Mouse (Mus musculus) gastrocnemius, postnatal 14 days (tissue): Measurements from ENCODE around the gene Olfr1410. TPM values are rescaled to one million over a fixed set of nuclear protein-coding genes. Genes with fewer than 3 reads are reported as not detected.

Experiments
- DNase-seq: peaks from one replicate; pipeline ENCODE4 v3.0.0; 2021; ENCODE audit warnings: mixed read lengths
- intact Hi-C: fragments of 180-260 bp; cut with DNase I; formaldehyde crosslinking; loops from one replicate; pipeline ENCODE4 v1.15.1; 2025; ENCODE audit warnings: low total_unique reads
- long read RNA-seq, 2 experiments: library from polyadenylated mRNA; stranded (forward); transcript quantifications; one replicate each; pipeline ENCODE4 v2.0.0; 2021
- total RNA-seq, 2 experiments: library from RNA; stranded (reverse); gene quantifications; 2 replicates each; pipeline ENCODE4 v1.2.3; 2021

Gene Olfr1410
- not detected for total RNA-seq
- long read RNA-seq, experiment 1 = 0 reads
- long read RNA-seq, experiment 2 = 0 reads

- intact Hi-C loops = loop anchor here (5.0 kb wide), 1 partner anchor 83 kb away; no protein-coding TSS in a partner anchor
- DNase-seq = no peak
These were observed at the start of gene Olfr1410 for GRCm38 (mm10) chr1:92605482-92605881. Olfr1410 (plus strand) TSS chr1:92605782.

DNA sequence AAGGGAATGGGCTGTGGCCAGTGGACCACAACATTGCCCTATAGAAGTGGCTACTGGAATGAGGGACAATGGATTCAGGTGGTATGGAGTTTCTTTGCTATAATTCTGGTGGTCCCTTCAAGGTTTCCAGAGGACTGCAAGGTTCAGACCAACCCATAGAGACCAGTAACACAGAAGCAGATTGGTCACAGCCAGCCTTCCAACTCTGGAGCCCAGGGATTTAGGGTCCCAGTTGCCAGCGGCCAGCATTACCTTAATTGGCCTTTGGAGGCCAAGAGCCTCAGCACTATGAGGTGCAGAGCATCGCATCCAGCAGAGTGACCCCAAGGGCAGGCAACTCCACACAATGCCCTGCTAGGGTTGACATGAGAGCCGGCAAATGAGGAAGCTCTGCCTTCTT lies 34.6 kb upstream of the Olfr1410 start, which contains the start of gene Olfr1413:
Gene Olfr1413, plus strand, starts transcription at position 301 of the 400 bp plus-strand sequence.
- no peak for DNase-seq
- intact Hi-C loops = no loop called here

DNA sequence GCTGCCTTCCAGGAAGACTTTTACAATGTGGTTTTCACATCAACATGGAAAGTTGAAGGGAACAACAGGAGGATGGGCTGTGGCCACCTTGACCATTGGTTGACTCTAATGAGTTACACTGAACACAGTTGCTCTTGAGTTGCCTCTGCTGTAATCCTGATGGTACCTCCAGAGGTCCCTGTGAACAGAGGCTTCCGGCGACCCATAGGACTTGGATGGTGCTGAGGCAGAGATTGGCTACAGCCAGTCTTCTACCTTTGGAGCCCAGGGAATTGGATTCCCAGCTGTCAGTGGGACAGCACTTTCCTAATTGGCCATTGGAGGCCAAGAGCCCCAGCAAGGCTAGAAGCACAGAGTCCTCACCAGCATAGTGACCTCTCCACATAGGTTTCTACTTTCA lies 20.1 kb upstream of the Olfr1410 start, which contains the start of gene Olfr1412:
Gene Olfr1412, plus strand, starts transcription at position 301 of the 400 bp plus-strand sequence.
- intact Hi-C loops = no loop called here
- no peak for DNase-seq

- no peak for DNase-seq
- intact Hi-C loops = no loop called here
These were observed 11.5 kb upstream of the Olfr1410 start, which contains the start of gene Olfr1411 for GRCm38 (mm10) chr1:92594111-92594510. Olfr1411 (plus strand) TSS chr1:92594411.

- intact Hi-C loops = no loop called here
These were observed 9.6 kb upstream of the Olfr1410 start for GRCm38 (mm10) chr1:92596019-92596418.

DNA sequence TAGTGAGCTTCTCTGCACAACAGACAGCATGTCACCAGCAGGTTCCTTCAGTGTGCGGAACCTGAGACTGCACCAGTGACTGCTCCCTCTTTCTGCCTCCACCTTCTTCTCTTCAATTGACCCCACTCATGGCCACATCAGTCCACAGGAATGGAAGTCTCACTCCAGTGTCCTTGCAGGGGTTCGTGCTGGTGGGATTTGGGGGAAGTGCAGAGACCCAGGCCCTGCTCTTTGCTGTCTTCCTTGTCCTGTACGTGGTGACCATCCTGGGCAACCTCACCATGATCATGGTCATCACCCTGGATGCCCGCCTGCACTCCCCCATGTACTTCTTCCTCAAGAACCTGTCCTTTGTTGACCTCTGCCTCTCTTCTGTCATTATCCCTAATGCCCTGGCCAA lies 2.1 kb downstream of the Olfr1410 start:
- DNase-seq = no peak
- intact Hi-C loops = loop anchor here (5.0 kb wide), 1 partner anchor 85 kb away; no protein-coding TSS in a partner anchor

More at GRCm38 (mm10) chr1:92596019-92596418, 9.6 kb upstream of the Olfr1410 start:
- DNase-seq = no peak

DNA sequence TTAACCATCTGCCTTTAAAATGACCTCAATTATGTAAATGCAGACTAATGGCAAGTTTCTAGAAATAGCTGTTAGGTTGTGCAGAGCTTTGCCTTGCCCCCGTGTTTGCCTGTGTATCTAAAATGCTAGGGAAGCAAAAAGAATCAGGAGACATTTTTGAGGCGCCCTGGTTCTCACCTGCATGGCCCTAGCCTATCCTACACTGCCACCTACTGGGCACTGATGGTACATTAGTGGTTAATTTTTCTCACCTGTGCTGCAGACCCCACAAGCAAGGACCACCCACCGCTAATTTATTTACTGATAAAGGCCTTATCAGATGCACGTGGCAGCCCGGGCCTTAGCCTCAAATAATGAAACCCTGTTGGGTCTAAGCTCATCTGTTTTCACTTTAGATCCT lies 5.4 kb downstream of the Olfr1410 start:
- intact Hi-C loops = no loop called here
- DNase-seq = peak; percentile 20

DNA sequence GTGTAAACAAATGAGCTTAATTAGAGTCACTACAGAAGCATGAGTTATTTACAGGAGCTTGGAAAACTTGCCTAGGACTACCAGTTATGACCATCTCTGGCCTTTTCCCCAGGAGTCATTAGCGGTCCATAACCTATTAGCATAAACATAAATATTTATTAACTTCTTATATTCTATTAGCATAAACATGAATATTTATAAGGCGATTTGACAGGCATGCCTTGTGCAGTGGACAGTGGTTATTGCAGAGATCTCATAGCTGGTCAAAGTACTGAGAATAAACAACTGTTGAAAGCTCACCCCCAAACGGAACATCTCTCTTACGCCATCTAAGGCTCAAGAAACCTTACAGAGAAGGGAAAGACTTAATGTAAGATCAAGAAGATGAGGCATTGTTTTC lies 7.6 kb downstream of the Olfr1410 start:
- no peak for DNase-seq
- intact Hi-C loops = no loop called here

GRCm38 (mm10) chr1:92614516-92614915 lies 8.9 kb downstream of the Olfr1410 start:
- no peak for DNase-seq
- intact Hi-C loops = no loop called here

- intact Hi-C loops = no loop called here
These were observed 10.5 kb downstream of the Olfr1410 start for GRCm38 (mm10) chr1:92616046-92616445.

DNA sequence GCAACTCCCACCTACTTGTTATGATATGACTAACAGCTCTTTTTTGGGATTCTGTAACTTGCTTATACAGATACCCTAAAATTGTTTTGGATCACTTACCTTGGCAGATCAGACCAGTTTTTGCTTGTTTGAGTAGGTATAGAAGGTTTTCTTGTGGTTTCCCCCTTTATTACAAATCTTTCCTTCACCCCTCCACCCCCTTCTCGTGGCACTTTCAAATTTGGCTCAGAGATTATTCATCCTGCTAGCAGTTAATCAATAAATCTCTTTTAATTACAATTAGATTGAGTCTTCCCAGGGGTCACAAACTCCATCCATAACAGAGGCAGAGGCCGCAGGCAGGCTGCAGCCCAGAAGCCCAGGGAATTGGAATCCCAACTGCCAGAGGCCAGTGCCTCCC lies 11.9 kb downstream of the Olfr1410 start, which contains the start of gene Olfr12:
Gene Olfr12, plus strand, starts transcription at position 301 of the 400 bp plus-strand sequence.
- intact Hi-C loops = no loop called here
- no peak for DNase-seq

More at GRCm38 (mm10) chr1:92616046-92616445, 10.5 kb downstream of the Olfr1410 start:
- DNase-seq = no peak

DNA sequence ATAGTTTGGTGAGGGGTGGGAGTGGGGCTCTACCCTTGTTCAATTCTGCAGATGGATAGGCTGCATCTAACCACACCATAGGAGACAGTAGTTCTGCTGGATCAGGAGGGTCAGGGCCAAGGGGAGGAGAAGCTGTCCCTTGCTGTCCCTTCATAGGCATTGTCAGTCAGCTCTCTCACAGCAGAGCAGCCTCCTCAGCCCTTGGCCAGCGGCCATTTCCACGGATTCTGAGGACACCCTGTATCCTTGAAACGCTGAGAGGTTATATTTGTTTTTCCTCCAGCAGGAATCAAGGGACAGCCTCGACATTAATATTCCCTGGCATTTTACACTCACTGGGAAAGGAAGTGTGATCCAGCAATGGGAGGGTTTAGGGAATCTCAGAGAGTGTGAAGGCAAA lies 12.8 kb downstream of the Olfr1410 start:
- intact Hi-C loops = no loop called here

DNA sequence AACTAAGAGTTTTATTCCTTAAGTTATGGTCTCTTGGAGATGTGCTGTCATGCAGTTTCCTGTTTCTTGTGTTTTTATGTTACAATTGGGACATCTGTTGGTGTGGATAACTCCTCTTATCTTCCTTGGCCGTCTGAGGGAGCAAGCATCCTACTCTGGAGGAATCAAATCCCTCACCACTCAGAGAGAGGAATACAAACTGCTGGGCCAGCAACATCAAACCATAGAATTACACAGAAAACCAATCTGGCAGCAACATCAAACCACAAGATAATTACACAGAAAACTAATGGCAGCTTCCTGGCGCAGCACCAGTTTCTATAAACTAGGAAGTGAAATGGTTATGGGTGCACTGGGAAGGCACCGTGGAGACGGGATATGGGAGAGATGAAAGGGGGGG lies 22.6 kb downstream of the Olfr1410 start:
- intact Hi-C loops = no loop called here
- DNase-seq = no peak

More for the DNA sequence above, 12.8 kb downstream of the Olfr1410 start:
- no peak for DNase-seq

GRCm38 (mm10) chr1:92632196-92632595 lies 26.6 kb downstream of the Olfr1410 start:
- intact Hi-C loops = no loop called here
- DNase-seq = no peak

- intact Hi-C loops = no loop called here
- DNase-seq = no peak
These were observed 27.4 kb downstream of the Olfr1410 start for GRCm38 (mm10) chr1:92632948-92633347.

GRCm38 (mm10) chr1:92633726-92634125 lies 28.1 kb downstream of the Olfr1410 start:
- intact Hi-C loops = no loop called here
- no peak for DNase-seq

GRCm38 (mm10) chr1:92634569-92634968 lies 29.0 kb downstream of the Olfr1410 start:
- no peak for DNase-seq
- intact Hi-C loops = no loop called here

GRCm38 (mm10) chr1:92634976-92635599 lies 29.5 kb downstream of the Olfr1410 start:
- intact Hi-C loops = no loop called here
- no peak for DNase-seq

DNA sequence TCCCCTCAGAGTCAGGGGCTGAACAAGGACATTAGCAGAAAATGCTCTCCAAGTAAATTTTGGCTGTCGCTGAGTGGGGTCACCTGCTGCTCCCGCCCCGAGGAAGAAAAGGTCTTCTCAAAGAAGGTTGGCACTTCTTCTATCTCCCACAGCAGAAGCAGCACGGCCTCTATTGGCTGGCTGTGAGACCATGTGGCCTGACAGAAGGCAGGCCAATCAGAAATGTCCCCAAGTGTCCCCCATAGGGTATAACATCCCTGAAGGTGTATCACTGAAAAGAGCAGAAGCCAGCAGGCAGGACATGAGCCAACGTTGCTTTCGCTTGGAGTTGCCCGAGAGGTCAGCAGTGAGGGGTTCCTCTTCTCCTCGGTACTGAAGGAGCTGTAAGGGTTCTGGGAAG lies 30.4 kb downstream of the Olfr1410 start:
- intact Hi-C loops = no loop called here
- DNase-seq = no peak

DNA sequence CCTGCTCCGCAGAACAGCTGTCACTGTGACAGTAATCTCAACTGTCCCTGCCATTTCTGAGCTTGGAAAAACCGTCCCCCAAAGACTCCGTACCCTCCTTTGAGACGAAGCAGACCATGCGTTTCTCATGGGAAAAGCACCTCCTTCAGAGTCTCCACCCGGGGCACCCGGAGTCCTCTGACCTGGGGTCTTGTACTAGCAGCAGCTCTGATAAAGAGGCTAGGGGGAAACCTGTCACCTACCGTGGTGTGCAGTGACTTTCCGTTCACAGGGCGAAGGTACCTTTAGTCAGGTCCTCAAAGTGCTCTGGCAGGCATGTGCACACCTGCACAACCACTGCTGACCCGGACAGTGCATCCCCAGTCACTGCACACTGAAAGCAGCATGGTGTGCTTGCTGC lies 31.1 kb downstream of the Olfr1410 start:
- DNase-seq = no peak
- intact Hi-C loops = no loop called here

DNA sequence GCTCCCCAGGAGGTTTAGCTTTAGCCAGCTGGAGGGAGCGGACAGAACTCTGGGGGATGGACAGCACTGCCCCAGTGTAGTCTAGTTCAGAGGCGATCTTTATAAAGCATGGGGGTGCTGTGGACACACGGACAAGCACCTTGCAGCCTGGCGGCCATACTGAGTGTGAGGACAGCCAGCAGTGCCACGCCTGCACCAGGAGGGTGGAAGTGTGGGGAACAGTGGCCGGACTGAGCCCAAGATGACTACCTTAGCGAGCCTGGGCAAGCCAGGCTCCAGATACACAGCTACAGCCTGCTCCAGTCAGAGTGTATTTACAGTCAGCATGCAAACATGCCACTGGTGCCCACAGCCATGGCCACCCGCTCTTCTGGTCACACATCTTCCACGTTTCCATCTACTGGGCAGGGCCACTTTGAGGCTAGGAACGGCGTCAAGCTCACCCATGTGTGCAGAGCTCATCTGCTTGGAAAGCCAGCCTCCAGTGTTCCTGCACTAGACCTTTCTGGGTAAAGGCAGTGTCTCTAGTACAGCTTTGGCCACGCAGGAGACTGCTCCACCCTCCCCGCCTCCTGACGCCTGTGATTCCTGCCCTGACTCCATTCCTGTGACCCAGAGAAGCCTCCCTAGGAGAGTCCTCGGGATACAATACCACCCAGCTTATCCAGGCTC lies 32.1 kb downstream of the Olfr1410 start:
- intact Hi-C loops = no loop called here
- no peak for DNase-seq
